Mouse (Mus musculus) myocyte (in vitro differentiated cells): ENCODE data around the gene Gsdme. TPM values are rescaled to one million over a fixed set of nuclear protein-coding genes. Genes with fewer than 3 reads are reported as not detected.

Experiments
- H3K27me3 ChIP-seq: one replicate; pipeline ENCODE4 v1.6.1; 2011; ENCODE audit not compliant: control insufficient read depth, insufficient read depth, insufficient read length
- H3K36me3 ChIP-seq: one replicate; pipeline ENCODE4 v1.6.1; 2011; ENCODE audit not compliant: control insufficient read depth, insufficient read depth
- H3K4me2 ChIP-seq: one replicate; pipeline ENCODE4 v1.6.1; 2011; ENCODE audit warnings: low read depth, control low read depth
- H3K4me3 ChIP-seq: one replicate; pipeline ENCODE4 v1.5.1; 2011; ENCODE audit warnings: mild to moderate bottlenecking, control low read depth, moderate library complexity
- H3K79me2 ChIP-seq: one replicate; pipeline ENCODE4 v1.6.1; 2011; ENCODE audit not compliant: control insufficient read depth, insufficient read depth
- H3ac ChIP-seq: one replicate; pipeline ENCODE4 v1.6.1; 2011; ENCODE audit not compliant: control insufficient read depth, insufficient read length
- CEBPB ChIP-seq: IDR thresholded peaks from 2 replicates; pipeline ENCODE4 v1.6.1; 2011; ENCODE audit warnings: mild to moderate bottlenecking, moderate library complexity; ENCODE audit not compliant: poor library complexity, insufficient read depth, severe bottlenecking
- E2F4 ChIP-seq: IDR thresholded peaks from one replicate; pipeline ENCODE4 v1.6.1; 2011; ENCODE audit warnings: mild to moderate bottlenecking, control low read depth, moderate library complexity; ENCODE audit not compliant: insufficient read depth
- MAX ChIP-seq: IDR thresholded peaks from one replicate; pipeline ENCODE4 v1.6.1; 2011; ENCODE audit warnings: low read depth, mild to moderate bottlenecking, control low read depth
- MYOD1 ChIP-seq, 3 experiments: IDR thresholded peaks; one replicate each; pipeline ENCODE4 v1.6.1; 2011; ENCODE audit warnings: control low read depth in 2 of 3, low read depth in 2 of 3, mild to moderate bottlenecking in 2 of 3, moderate library complexity in 1 of 3; ENCODE audit not compliant: insufficient read length in 2 of 3, control insufficient read depth in 1 of 3
- MYOG ChIP-seq, 3 experiments: IDR thresholded peaks; one replicate each; pipeline ENCODE4 v1.6.1; 2011; ENCODE audit warnings: control low read depth in 2 of 3, low read depth in 2 of 3, mild to moderate bottlenecking in 2 of 3; ENCODE audit not compliant: insufficient read length in 2 of 3, control insufficient read depth in 1 of 3, insufficient read depth in 1 of 3
- POLR2A ChIP-seq: IDR thresholded peaks from one replicate; pipeline ENCODE4 v1.6.1; 2011; ENCODE audit warnings: low read depth, mild to moderate bottlenecking, control low read depth, moderate library complexity; ENCODE audit not compliant: insufficient read length
- POLR2AphosphoS2 ChIP-seq: IDR thresholded peaks from one replicate; pipeline ENCODE4 v1.6.1; 2011; ENCODE audit warnings: low read depth, control low read depth; ENCODE audit not compliant: insufficient read length
- REST ChIP-seq: IDR thresholded peaks from one replicate; pipeline ENCODE4 v1.6.1; 2011; ENCODE audit warnings: mild to moderate bottlenecking, control low read depth, moderate library complexity; ENCODE audit not compliant: insufficient read depth, insufficient read length
- SRF ChIP-seq: IDR thresholded peaks from one replicate; pipeline ENCODE4 v1.6.1; 2011; ENCODE audit warnings: low read depth; ENCODE audit not compliant: control insufficient read depth, insufficient read length
- TCF12 ChIP-seq: IDR thresholded peaks from one replicate; pipeline ENCODE4 v1.6.1; 2011; ENCODE audit warnings: mild to moderate bottlenecking, control low read depth; ENCODE audit not compliant: poor library complexity, insufficient read depth, severe bottlenecking
- TCF3 ChIP-seq: IDR thresholded peaks from one replicate; pipeline ENCODE4 v1.6.1; 2011; ENCODE audit warnings: low read depth, control low read depth; ENCODE audit not compliant: insufficient read length
- USF1 ChIP-seq: IDR thresholded peaks from one replicate; pipeline ENCODE4 v1.6.1; 2011; ENCODE audit warnings: low read depth, mild to moderate bottlenecking, control low read depth, moderate library complexity
- polyA plus RNA-seq: library from polyadenylated mRNA; unstranded; fragments of >200 nt; fragmentation: generic; extraction: Trizol; gene quantifications from one replicate; pipeline ENCODE4 v1.2.1, GENCODE M21; 2012; ENCODE audit warnings: missing spikeins

The Gsdme gene
- polyA plus RNA-seq, 1 experiment = 4.7 TPM

- no peak overlapping the region for H3ac ChIP-seq
- no peak for TF ChIP-seq USF1
- TF ChIP-seq MYOD1 (IDR thresholded peaks at IDR 0.05; ENCODE audit: control insufficient read depth in 1 of 3, insufficient read length in 2 of 3, low read depth in 2 of 3) = no peak
- no peaks in the 10 kb centered on the region for H3K27me3 ChIP-seq
- H3K36me3 ChIP-seq = no peaks in the 10 kb centered on the region
- no peak overlapping the region for H3K4me3 ChIP-seq
- H3K4me2 ChIP-seq = no peak overlapping the region
- H3K79me2 ChIP-seq = no peaks in the 10 kb centered on the region
Observed at GRCm38 (mm10) chr6:50252690-50253089, 11.0 kb downstream of the Gsdme start.

GRCm38 (mm10) chr6:50247791-50248190, 15.9 kb downstream of the Gsdme start:
- no peaks in the 10 kb centered on the region for H3K36me3 ChIP-seq
- TF ChIP-seq USF1 (no peak), E2F4 (no peak), SRF (no peak), REST (no peak), MYOG (IDR thresholded peaks at IDR 0.05; ENCODE audit: control insufficient read depth in 1 of 3, insufficient read depth in 1 of 3, insufficient read length in 2 of 3, low read depth in 2 of 3) (no peak), POLR2AphosphoS2 (no peak), POLR2A (no peak), CEBPB (no peak), TCF3 (no peak)

GRCm38 (mm10) chr6:50247356-50247755, 16.3 kb downstream of the Gsdme start:
- Histone ChIP-seq H3K4me2 (no peak overlapping the region), H3K4me3 (no peak overlapping the region), H3ac (no peak overlapping the region), H3K36me3 (no peaks in the 10 kb centered on the region), H3K79me2 (no peaks in the 10 kb centered on the region), H3K27me3 (no peaks in the 10 kb centered on the region)
- TF ChIP-seq E2F4 = no peak
- no peak for TF ChIP-seq SRF
- no peak for TF ChIP-seq TCF3
- TF ChIP-seq USF1 = no peak
- no peak for TF ChIP-seq POLR2A
- TF ChIP-seq TCF12 = no peak
- TF ChIP-seq CEBPB = no peak
- TF ChIP-seq MAX = no peak

More at GRCm38 (mm10) chr6:50247791-50248190, 15.9 kb downstream of the Gsdme start:
- no peaks in the 10 kb centered on the region for H3K79me2 ChIP-seq
- H3K27me3 ChIP-seq = no peaks in the 10 kb centered on the region
- H3K4me2 ChIP-seq = no peak overlapping the region
- no peak overlapping the region for H3ac ChIP-seq
- H3K4me3 ChIP-seq = no peak overlapping the region

- TF ChIP-seq MYOD1 (IDR thresholded peaks at IDR 0.05; ENCODE audit: control insufficient read depth in 1 of 3, insufficient read length in 2 of 3, low read depth in 2 of 3) (no peak), POLR2AphosphoS2 (no peak), TCF12 (no peak), E2F4 (no peak), SRF (no peak), REST (no peak), CEBPB (no peak), USF1 (no peak), POLR2A (no peak), TCF3 (no peak), MAX (no peak), MYOG (IDR thresholded peaks at IDR 0.05; ENCODE audit: control insufficient read depth in 1 of 3, insufficient read depth in 1 of 3, insufficient read length in 2 of 3, low read depth in 2 of 3) (no peak)
- Histone ChIP-seq H3K4me3 (no peak overlapping the region), H3K79me2 (no peaks in the 10 kb centered on the region), H3K4me2 (no peak overlapping the region), H3K36me3 (no peaks in the 10 kb centered on the region), H3K27me3 (no peaks in the 10 kb centered on the region), H3ac (no peak overlapping the region)
Observed at GRCm38 (mm10) chr6:50244967-50245366, 18.7 kb downstream of the Gsdme start.

GRCm38 (mm10) chr6:50244126-50244525, 19.5 kb downstream of the Gsdme start:
- H3K27me3 ChIP-seq = no peaks in the 10 kb centered on the region
- no peaks in the 10 kb centered on the region for H3K79me2 ChIP-seq
- H3ac ChIP-seq = no peak overlapping the region
- no peak overlapping the region for H3K4me3 ChIP-seq
- no peak overlapping the region for H3K4me2 ChIP-seq
- no peak for TF ChIP-seq MYOD1 (IDR thresholded peaks at IDR 0.05; ENCODE audit: control insufficient read depth in 1 of 3, insufficient read length in 2 of 3, low read depth in 2 of 3)
- no peak for TF ChIP-seq TCF3
- no peak for TF ChIP-seq POLR2A
- no peak for TF ChIP-seq REST
- no peak for TF ChIP-seq USF1
- TF ChIP-seq E2F4 = no peak
- TF ChIP-seq POLR2AphosphoS2 = no peak
- TF ChIP-seq MYOG (IDR thresholded peaks at IDR 0.05; ENCODE audit: control insufficient read depth in 1 of 3, insufficient read depth in 1 of 3, insufficient read length in 2 of 3, low read depth in 2 of 3) = no peak
- no peak for TF ChIP-seq SRF
- no peak for TF ChIP-seq TCF12
- TF ChIP-seq CEBPB = no peak
- TF ChIP-seq MAX = no peak
- no peaks in the 10 kb centered on the region for H3K36me3 ChIP-seq
